Mouse (Mus musculus): ENCODE data around the gene Lmtk2.

GRCm38 (mm10) chr5:144188422-144188821 lies 88.2 kb downstream of the Lmtk2 start:
- TF ChIP-seq CTCF (IDR thresholded peaks at IDR 0.05; ENCODE audit: low read depth), result no peak
- no peak for TF ChIP-seq EP300 (IDR thresholded peaks at IDR 0.05; ENCODE audit: low read depth)
